Mouse (Mus musculus) lung, postnatal 4 days (tissue): ENCODE results near the gene Rad9a.

Source experiments
- DNase-seq, 2 experiments: peaks; one replicate each; pipeline ENCODE4 v3.0.0; 2021

The Rad9a gene

DNA sequence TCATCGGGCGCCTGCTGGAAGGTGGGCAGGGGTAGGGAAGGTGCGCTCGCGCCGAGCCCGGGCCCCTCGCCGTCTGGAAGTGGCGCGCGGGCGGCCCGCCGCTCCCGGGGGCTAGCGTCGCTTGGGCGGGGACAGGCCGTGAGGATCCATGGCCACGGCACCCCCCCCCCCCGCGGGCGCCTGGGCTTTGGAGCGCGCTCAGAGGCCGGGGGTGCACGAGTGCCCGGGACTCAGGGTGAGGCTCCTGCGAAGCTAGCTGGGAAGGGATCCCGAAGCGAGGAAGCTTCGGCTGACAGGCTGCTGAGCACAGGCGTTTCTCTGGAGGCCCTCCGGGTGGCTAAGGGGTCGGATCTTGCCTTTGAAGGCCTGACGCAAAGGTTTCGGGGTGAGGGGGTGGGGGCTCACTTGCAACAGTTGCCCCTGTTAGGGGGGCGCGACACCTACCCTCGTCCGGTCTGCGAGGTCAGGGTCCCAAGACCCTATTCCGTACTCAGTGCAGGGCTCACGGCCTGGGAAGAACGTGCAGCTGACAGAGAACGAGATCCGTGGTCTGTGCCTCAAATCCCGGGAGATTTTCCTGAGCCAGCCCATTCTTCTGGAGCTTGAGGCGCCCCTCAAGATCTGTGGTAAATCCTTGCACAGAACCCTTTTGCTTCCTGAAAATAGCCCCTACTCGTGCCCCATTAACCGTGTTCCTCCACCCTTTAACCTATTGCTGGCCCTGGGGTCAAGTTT, 9.0 kb downstream of the Rad9a start:
- no peak for DNase-seq

DNA sequence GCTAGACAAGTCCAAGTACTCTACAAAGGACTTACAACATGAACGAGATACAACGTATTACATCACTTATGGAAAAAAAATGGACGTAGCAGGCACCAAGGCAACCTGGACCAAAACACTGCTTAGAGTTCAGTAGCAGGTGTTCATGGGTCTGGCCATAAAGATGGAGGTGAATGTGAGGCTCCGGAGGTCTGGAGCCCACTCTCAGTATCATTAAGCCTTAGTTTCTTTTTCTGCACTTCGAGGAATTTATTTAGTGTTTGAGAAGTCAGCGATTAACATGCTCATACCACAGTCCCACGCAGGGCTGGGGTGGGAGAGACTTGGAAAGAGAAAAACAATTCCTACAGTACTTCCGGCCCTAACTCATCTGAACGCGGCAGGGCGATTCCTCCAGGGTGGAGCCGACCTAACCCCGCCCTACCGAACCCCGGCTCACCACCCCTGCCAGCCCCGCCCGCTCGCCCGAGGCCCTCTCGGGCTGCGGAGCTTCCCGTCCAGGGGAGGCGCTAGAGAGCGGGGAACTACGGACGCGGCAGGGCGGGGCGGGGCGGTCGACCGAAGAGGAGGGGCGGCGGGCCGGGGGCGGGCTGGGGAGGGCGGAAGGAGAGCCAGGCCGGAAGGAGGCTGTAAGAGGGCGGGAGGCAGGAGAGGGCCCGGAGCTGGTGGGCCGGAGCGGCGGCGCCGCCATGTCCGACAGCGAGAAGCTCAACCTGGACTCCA, 9.8 kb downstream of the Rad9a start, which contains the start of gene Ppp1ca:
Ppp1ca (plus strand) TSS at position 538 of the 723 bp plus-strand sequence.
- peak; percentile 97 to 98 for DNase-seq

DNA sequence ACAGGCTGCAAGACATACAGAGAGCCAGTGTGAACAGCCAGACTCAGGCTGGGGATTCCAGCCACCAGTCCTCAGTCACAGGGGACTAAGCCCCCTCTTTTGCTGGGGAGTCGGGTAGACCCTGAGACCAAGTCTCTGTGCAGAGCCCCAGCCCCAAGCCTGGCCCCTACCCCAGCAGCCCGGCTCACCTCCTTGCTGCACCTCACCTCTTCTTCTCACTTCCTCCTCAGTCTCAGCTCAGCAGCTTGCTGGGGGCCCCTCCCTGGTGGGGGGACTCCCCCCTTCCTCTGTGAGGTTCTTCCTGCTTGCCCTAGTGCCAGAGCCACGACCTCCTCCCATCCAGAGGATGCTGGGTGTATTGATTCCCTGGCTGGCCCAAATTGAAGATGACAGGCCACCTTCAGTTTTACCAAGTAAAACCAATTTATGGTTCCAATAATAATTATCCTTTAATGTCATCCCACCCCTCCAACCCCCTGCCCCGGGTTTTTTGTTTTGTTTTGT, 10.6 kb downstream of the Rad9a start, which contains the start of gene Tbc1d10c:
Tbc1d10c (minus strand) TSS at position 454 of the 504 bp plus-strand sequence.
- DNase-seq, result peak; percentile 71 to 82

DNA sequence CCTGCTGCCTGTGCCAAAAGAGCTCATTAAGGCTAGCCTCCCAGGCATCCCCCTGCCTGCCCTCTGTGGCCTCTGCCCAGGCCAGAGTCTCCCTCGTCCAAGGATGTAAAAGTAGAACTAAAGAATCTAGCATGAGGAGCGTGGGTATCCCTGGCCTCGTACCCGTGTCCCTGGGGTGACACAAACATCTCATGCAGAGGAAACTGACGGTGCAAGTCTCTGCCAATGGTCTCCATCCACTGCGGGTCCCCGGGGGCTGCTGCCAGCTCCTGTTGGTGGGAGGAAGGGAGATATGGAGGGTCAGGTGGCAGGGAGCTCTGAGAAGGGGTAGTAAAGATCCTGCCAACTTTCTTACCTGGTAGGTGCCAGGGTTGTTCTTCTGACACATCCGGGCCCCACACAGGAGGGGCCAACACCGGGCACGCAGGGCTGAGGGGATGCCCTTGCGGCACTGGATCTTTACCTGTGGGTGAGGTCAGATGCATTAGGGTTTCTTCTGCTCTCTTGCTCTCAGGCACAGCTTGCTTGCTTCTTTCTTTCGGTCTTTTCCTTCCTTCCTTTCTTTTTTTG, 12.3 kb downstream of the Rad9a start:
- DNase-seq, result no peak

DNA sequence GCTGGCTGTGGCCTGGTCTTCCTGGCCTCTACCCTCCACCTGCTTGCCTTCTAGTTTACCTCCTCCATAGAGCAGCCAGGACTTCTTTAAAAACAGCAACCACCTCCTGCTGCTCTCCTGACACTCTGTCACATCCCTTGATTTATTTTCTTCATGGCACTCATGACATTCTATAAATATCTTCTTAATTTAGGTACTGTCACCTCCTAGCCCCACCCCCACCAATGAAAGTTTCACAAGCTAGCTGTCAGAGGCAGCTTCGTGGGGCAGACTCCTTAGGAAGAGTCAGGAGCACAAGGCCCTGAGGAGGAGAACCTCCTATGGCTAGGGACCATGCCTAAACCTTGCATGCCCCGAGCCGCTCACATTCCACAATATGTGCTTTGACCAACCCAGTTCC, 14.2 kb downstream of the Rad9a start:
- DNase-seq, result no peak

DNA sequence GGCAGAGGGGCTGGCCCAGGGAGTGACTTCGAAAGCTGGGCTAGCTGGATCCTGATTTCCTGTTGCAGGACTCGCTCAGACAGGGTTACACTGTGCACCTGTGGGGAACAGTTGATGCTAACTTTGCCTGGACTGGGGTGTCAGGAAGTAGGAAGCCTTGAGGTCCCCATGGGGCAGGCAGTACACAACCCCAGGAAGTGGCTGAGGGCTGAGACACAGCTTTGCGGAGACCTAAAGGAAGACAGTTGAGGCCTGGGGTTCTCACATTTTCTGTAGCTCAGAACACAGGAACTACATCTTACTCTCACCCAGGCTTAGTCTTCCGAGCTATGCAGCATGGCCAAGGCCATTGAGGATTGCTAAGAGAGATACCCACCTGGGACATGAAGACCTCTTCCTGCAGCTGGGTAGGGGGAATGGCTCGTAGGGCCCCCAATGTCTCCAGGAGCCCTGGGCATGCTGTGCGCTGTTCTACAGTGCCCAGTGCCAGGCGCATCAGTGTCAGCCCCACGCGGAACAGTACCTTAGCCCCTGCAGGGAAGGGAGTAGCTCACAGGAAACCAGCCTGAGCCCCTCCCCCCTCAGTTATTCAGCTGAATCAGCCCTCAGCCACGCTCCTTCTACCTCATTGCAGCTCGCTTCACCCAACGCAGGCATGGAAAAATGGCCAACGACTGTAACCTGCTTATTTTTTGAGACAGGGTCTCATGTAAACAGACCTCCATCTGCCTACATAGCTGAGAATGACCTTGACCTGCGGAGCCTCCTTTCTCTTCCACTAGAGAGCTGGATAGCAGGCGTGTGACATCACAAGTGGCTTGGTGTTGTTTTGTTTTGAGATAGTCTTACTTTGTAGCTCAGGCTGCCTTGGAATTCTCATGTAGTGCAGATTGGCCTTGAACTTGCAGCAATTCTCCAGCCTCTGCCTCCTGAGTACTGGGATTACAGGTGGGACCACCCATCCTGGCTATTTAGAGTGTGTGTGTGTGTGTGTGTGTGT, 16.2 kb downstream of the Rad9a start:
- peak; percentile 44 to 55 for DNase-seq

DNA sequence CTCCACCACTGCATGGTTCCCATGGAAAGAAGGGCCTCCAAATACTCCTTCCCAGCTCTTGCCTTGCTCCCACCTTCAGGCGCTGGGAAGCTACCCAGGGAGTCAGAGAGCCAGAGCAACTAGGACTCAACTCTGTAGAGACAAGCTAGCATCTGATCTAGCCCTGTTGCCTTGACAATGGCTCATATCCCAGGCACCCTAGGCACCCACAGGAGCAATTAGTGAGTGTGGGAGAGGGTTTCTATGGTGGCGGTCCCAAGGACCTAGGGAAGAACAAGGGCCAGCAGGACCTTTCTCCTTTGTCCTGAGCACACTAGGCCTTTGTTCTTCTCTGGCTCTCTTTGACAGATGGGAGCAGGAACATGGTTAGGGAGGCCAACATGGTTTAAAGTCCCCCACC, 17.8 kb downstream of the Rad9a start:
- no peak for DNase-seq

DNA sequence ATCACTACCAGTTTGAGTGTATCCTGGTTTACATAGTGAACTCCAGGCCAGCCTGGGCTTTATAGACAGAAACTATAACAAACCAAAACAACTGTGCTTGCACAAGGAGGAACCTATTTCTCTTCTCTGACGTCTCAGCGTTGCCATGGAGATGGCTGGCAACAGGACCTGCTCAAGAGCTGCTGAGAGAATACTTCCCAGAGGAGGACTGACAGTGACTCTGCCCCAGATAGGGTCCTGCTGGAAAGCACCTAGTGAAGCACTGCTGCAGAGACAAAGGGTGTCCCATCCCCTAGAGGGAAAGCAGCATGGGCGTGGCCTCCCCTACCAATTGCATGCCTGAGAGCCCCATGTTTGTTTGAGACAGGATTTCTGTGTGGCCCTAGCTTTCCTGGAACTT, 19.6 kb downstream of the Rad9a start:
- DNase-seq, result peak; percentile 75 to 77

DNA sequence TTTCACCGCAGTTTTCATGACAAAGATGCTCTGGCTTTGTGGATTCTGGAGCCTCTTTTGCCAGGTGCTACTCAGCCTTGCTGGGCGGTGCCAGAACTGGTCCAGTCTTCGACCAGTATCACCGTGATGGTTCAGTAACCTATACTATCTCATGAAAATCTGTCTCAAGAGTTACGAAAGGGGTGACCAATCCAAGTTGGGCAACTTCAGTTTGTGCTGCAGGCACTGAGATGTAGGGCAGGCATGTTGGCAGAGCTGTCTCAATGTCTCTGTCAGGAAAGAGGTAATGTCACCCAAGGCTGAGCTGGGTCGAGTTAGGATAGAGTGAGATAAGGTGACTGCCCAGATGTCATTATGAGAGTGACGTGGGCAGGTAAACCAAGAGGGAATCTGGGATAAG, 21.1 kb downstream of the Rad9a start:
- no peak for DNase-seq

DNA sequence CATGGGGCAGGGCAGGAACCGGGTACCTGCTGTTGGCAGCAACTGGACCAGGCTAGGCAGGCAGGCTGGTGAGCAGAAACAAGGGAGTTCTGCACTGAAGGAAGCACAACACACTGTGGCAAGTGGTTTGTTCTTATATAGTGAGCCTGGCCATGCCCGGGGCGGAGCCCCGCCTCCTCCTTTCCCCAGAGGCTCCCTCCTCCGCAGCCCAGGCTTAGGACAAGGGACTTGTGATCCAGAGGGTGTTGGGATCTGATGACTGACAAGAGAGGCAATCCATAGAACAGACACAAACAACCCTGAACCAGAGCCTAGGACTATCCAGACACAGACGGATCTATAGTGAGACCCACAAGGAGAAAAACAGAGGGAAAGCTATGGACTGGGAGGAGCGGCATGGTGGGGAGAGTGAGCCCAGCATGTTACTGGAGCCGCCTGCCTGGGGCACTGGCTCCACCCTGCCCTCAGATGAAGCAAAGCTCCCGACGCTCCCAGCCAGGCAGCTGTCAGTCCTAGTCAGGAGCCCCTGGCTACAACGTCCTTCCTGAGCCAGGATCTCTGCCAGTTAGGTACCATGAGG, 26.0 kb downstream of the Rad9a start, which contains the start of gene Carns1:
Carns1 (minus strand) TSS at position 112 of the 580 bp plus-strand sequence.
- peak; percentile 52 to 64 for DNase-seq

DNA sequence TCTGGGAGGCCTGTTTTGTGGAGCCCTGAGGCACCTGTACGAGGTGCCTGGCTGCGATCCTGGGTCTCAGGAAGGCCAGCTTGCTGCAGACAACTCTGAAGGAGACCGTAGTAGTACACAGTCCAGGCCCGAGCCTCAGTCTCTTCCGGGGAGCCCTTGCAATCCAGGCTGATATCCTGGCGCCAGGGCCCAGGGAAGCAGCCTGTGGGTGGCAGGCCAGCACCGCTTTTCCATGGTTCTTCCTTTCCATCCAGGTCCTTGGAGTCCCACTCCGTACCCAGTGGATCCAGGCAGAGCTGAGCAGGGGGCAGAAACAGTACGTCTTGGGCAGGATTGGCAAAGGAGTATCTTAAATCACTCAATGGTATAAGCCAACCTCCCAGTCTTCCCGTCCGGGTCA, 28.5 kb downstream of the Rad9a start:
- no peak for DNase-seq

DNA sequence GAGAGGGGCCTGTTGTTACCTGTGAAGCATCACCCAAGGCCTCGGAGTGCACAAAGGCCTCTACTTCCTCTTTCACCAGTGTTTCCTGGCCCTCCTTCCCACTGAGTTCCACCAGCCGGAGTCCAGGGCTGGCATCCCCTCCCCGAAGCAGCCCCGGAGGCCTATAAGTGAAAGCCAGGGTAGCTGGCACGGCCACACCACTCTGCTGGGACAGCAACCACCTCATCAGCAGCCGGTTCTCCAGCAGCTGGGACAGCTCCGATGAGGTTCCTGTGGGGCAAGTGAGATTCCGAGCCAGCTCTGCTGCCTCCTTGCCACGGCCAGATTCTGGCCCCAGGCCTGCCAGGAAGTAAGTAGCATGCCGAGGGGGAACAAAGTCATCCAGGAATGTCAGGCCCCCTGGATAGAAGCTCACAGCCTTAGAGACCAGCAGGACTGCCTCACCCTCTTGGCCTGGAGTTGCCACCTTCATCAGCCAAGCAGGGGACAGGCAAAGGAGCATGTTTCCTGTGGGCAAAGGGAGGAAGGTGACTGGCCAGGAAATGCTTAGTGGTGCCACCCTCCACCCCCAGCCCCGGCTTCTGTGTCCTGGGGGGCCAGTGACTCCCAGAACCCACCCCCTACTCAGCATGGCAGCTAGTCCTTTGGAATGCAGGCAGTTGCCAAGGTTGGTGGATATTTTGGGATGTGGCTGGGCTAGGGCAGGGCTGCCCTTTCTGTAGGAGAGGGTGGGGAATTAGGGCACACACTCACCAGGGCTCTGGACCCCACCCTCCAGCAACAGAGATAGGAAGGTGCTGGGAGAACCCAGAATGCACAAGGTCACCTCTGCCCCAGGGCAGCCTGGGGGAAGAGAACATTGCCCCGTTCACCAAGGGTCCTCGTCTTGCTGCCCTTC, 29.8 kb downstream of the Rad9a start:
- DNase-seq, result peak; percentile 51 to 81

DNA sequence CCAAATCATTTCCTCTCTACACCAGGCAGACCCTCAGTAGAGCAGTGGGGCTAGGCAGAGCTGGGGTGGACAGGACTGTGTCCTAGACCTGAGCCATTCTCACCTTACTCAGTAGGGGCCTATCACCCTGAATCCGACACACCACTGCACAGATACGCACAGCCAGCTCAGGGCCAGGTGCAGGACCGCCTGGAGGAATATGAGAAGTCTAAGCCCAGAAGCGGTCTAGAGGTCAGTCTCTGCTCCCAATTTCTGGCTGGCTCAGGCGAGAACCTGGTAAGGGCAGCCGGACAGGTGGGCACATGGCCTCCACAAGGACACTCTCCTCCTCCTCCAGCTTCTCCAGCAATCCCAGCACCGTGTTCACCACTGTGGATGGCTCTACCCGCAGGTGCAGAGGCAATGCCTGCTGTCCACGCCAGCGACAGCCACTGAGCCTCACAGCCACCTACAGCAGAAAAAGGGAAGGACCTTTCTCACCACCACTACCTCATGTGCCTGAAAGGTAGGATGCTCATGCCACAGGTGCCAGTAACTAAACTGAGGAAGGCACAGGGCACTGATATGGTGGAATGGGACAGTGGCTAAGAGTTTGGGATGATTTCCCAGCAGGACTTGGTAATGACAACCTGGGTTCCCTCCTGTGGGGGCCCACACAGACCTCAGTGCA, 30.6 kb downstream of the Rad9a start:
- DNase-seq, result no peak

DNA sequence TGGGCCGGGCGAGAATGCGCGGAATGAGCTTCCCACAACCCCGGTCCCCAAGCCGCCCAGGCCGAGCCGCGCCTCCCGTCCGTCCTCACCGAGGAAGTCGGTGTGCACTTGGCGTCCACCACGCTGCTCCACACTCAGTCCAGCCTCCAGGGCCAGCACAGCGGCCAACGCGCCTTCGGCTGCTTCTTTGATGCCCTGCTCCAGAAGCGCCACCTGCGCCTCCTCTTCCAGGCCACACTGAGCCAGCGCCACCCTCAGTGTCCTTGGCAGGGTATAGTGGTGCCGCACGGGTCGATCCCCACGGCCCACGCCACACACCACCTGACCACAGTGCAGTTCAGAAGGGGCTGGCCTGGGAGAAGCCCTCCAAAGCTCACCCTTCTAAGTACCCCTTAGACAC, 31.7 kb downstream of the Rad9a start:
- no peak for DNase-seq

DNA sequence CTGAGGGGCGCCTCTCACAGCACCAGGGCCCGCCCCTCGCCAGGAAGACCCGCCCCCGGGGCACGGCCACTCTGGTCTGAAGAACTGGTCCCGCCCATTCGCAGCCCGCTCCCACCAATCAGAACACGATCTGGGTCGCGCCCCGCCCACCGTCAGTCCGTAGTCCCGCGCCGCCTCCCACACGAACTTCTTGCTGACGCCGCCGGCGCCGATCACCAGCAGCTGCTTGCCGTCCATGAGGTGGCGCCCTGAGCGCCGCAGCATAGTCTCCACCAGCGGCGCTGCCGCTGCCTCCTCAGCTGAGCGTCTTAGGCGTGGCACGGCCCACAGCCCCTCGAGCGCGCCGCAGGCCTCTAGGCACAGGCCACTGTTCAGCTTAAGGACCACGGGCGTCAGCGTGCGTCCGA, 32.1 kb downstream of the Rad9a start:
- peak; percentile 100 for DNase-seq

DNA sequence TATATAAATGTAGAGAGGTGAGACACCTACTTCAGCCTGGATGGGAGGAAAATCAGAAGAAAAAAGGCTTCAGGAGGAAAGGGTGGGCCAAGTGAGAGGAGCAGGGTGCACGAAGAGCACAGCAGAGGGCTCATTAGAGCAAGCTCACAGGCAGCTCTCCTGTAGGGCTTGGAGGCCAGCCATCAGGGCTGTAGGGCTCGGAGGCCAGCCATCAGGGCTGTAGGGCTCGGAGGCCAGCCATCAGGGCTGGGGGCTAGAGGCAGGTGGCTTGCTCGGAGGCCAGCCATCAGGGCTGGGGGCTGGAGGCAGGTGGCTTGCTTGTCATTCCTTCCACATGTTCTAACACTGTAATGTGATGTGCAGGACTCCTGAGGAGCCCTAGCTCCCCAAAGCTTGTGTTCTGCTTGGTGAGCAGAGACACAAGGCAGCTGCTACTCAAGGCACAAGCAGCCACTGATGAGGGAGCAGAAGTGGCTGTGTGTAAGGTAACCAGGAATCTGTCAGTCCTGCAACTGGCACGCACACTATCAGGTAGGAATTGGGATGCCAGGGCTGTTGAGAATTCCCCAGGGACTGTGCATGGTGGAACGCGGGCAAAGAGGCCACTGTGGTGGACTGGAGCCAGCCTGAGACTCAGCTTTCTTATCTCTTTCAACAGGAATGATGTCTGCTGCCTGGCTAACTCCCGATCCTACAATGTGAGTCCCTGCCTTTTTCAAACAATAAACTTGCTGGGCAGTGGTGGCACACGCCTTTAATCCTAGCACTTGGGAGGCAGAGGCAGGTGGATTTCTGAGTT, 34.6 kb downstream of the Rad9a start:
- DNase-seq, result no peak

DNA sequence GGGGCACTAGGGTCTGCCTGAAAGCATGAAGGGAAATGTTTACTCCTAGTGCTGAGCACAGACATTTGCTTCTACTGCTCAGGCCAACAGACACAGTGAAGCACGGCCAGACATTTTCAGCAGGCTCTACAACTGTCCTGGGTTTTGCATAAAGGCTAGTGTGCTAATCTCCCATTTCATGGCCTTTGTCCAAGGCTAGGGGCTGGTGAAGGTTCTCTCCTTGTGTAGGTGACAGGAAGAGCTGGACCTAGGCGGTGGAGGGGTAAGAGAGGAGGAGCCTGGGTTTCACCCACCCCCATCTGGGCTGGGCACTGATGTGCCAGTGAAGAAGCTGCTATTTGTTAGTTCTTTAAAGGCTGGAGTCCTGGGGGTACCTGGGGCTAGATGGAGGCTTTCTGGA, 36.7 kb downstream of the Rad9a start:
- DNase-seq, result no peak

DNA sequence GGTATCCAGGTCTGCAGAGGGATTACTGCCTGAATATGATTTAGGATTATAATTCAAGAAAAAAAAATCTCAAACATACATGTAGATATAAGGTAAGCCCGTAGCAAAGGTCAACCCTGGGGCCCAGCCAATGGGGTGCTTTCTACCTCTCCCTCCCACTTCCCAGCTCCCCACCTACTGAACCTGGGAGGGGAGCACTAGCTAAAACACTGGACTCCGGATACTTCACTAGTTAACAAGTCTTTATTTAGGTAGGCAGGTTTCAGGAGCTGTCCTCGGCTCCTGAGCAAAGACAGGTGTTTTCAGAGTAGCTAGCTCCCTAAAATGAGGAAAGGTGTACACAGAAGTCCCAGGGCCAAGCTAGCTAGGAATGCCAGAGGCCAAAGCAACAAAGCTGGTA, 37.4 kb downstream of the Rad9a start:
- no peak for DNase-seq

DNA sequence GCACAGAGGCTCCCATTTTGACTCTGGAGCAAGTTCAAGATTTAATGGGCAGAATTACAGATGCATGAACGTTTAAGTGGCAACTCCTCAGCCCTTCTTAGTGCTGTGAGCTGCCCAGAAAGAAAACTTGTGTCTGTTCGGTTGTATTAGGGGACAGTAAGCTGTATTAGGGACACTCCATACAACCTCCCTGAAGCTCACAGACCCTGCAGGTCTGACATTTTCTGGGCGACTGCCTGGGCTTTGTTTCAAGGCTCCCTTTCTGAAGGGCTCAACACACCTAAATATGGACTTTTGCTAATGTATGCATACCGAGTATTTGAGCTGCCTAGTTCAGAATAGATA, 37.9 kb downstream of the Rad9a start:
- no peak for DNase-seq
